Mouse (Mus musculus): Measurements from ENCODE around the gene Tmem208. TPM values are rescaled to one million over a fixed set of nuclear protein-coding genes. Genes with fewer than 3 reads are reported as not detected.
A peak's percentile ranks its signal among the peaks of the same experiment; 100 is the strongest.

The Tmem208 gene
- polyA plus RNA-seq, 1 experiment from 2014 or later: 121 TPM

GRCm38 (mm10) chr8:105332523-105332922, 6.4 kb downstream of the Tmem208 start:
- 64% methylated on average over 2 of the region's 2 CpGs for WGBS
- H3K4me3 ChIP-seq: no peak overlapping the region
- no peaks in the 10 kb centered on the region for H3K27me3 ChIP-seq
- no peak overlapping the region for H3K27ac ChIP-seq
- no peaks in the 10 kb centered on the region for H3K9me3 ChIP-seq
- H3K4me1 ChIP-seq: peaks cover under 1% of the 10 kb centered on the region
- ATAC-seq (ENCODE audit: insufficient number of reproducible peaks, insufficient read depth, low FRiP score, low TSS enrichment, low read depth): no peak
- H3K4me2 ChIP-seq: no peak overlapping the region
- no peak overlapping the region for H3K9ac ChIP-seq
- peaks cover 95% of the 10 kb centered on the region for H3K36me3 ChIP-seq

DNA sequence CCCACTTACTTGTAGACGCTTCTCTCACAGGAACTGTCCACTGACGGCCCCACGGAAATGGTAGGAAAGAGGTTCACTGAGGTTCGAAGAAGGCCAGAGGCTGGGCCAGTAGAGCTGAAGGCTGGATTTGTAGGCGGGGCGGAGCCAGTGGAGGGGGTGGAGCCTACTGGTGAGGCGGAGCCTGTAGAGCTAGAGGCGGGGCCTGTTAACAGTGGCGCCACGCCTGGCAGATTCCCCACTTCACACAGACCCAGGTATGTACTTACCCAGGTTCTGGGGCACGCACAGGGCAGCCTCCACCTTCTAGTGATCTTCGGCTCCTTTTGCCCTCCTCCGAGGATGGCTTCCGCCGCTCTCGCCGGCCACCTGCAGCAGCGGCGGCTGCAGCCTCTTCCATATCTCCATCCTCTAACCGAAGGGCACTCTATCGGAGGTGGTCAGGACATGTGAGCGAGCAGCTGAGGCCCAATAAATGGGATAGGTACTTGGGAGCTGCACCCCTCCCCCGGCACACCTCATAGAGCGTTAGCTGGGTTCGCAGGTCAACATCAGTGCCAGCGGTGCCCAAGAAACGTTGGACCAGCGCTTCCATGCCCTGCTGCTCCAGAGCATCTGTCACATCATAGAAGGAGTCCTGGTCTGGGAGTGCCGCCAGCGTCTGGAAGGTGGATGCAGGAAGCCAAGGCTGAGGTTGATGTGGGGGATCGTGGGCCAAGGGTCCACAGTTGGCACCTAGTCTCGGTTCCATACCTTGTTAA, 10.4 kb downstream of the Tmem208 start:
- 56% methylated on average over 32 of the region's 32 CpGs for WGBS
- H3K9me3 ChIP-seq: no peaks in the 10 kb centered on the region
- no peaks in the 10 kb centered on the region for H3K27me3 ChIP-seq
- H3K4me1 ChIP-seq: peaks cover 21% of the 10 kb centered on the region
- no peak overlapping the region for H3K4me3 ChIP-seq
- no peak overlapping the region for H3K9ac ChIP-seq
- no peak overlapping the region for H3K27ac ChIP-seq
- ATAC-seq (ENCODE audit: insufficient number of reproducible peaks, insufficient read depth, low FRiP score, low TSS enrichment, low read depth): no peak
- no peak overlapping the region for H3K4me2 ChIP-seq
- peaks cover 67% of the 10 kb centered on the region for H3K36me3 ChIP-seq

- Histone ChIP-seq H3K9ac (peak overlapping the region; percentile 41), H3K4me1 (peaks cover 22% of the 10 kb centered on the region), H3K27me3 (no peaks in the 10 kb centered on the region), H3K27ac (peak overlapping the region; percentile 73; the same call in 1 of the 2 replicates), H3K36me3 (peaks cover 45% of the 10 kb centered on the region), H3K4me2 (peak overlapping the region; percentile 24; the same call in 1 of the 2 replicates), H3K4me3 (no peak overlapping the region), H3K9me3 (no peaks in the 10 kb centered on the region)
- no peak for ATAC-seq (ENCODE audit: insufficient number of reproducible peaks, insufficient read depth, low FRiP score, low TSS enrichment, low read depth)
- WGBS: 22% methylated on average over 4 of the region's 4 CpGs
These were observed 12.8 kb downstream of the Tmem208 start for GRCm38 (mm10) chr8:105338992-105339391.

- WGBS: 80% methylated on average over 6 of the region's 6 CpGs
- no peak overlapping the region; the same call in 1 of the 2 replicates for H3K27ac ChIP-seq
- H3K9me3 ChIP-seq: no peaks in the 10 kb centered on the region
- H3K9ac ChIP-seq: no peak overlapping the region
- H3K4me2 ChIP-seq: no peak overlapping the region
- peaks cover 31% of the 10 kb centered on the region for H3K4me1 ChIP-seq
- H3K36me3 ChIP-seq: peaks cover 35% of the 10 kb centered on the region
- H3K4me3 ChIP-seq: no peak overlapping the region
- no peaks in the 10 kb centered on the region for H3K27me3 ChIP-seq
- no peak for ATAC-seq (ENCODE audit: insufficient number of reproducible peaks, insufficient read depth, low FRiP score, low TSS enrichment, low read depth)
These were observed 13.9 kb downstream of the Tmem208 start for GRCm38 (mm10) chr8:105339886-105340635.

- peaks cover 45% of the 10 kb centered on the region for H3K4me1 ChIP-seq
- no peaks in the 10 kb centered on the region for H3K9me3 ChIP-seq
- H3K27me3 ChIP-seq: no peaks in the 10 kb centered on the region
- WGBS: 33% methylated on average over 8 of the region's 8 CpGs
- no peak overlapping the region for H3K4me3 ChIP-seq
- ATAC-seq (ENCODE audit: insufficient number of reproducible peaks, insufficient read depth, low FRiP score, low TSS enrichment, low read depth): no peak
- 0 out of 2 replicates have a peak overlapping the region, but pooled peaks have one; percentile 21 for H3K9ac ChIP-seq
- no peak overlapping the region; the same call in 1 of the 2 replicates for H3K27ac ChIP-seq
- peaks cover 21% of the 10 kb centered on the region for H3K36me3 ChIP-seq
- H3K4me2 ChIP-seq: no peak overlapping the region
These were observed 15.2 kb downstream of the Tmem208 start for GRCm38 (mm10) chr8:105341399-105341798.

GRCm38 (mm10) chr8:105342768-105343167, 16.6 kb downstream of the Tmem208 start:
- H3K9ac ChIP-seq: no peak overlapping the region
- WGBS: 71% methylated on average over 4 of the region's 4 CpGs
- ATAC-seq (ENCODE audit: insufficient number of reproducible peaks, insufficient read depth, low FRiP score, low TSS enrichment, low read depth): no peak
- no peaks in the 10 kb centered on the region for H3K27me3 ChIP-seq
- no peak overlapping the region for H3K4me2 ChIP-seq
- H3K36me3 ChIP-seq: peaks cover 8% of the 10 kb centered on the region
- no peaks in the 10 kb centered on the region for H3K9me3 ChIP-seq
- no peak overlapping the region for H3K4me3 ChIP-seq
- H3K4me1 ChIP-seq: peaks cover 49% of the 10 kb centered on the region
- H3K27ac ChIP-seq: no peak overlapping the region

- Histone ChIP-seq H3K4me3 (no peak overlapping the region), H3K4me1 (peaks cover 42% of the 10 kb centered on the region), H3K4me2 (no peak overlapping the region), H3K27me3 (no peaks in the 10 kb centered on the region; the same call in 1 of the 2 replicates), H3K9ac (0 out of 2 replicates have a peak overlapping the region, but pooled peaks have one; percentile 2), H3K27ac (no peak overlapping the region), H3K9me3 (no peaks in the 10 kb centered on the region), H3K36me3 (0 out of 2 replicates have a peak, but pooled peaks cover 4% of the 10 kb centered on the region)
- WGBS: 65% methylated on average over 8 of the region's 8 CpGs
- no peak for ATAC-seq (ENCODE audit: insufficient number of reproducible peaks, insufficient read depth, low FRiP score, low TSS enrichment, low read depth)
These were observed 17.8 kb downstream of the Tmem208 start for GRCm38 (mm10) chr8:105343791-105344574.

GRCm38 (mm10) chr8:105345061-105345975, 19.2 kb downstream of the Tmem208 start:
- Histone ChIP-seq H3K9me3 (no peaks in the 10 kb centered on the region), H3K4me1 (peaks cover 46% of the 10 kb centered on the region), H3K27ac (peak overlapping the region; percentile 22; the same call in 1 of the 2 replicates), H3K4me2 (peak overlapping the region; percentile 95), H3K36me3 (0 out of 2 replicates have a peak, but pooled peaks cover 4% of the 10 kb centered on the region), H3K27me3 (peaks cover 9% of the 10 kb centered on the region; the same call in 1 of the 2 replicates), H3K9ac (0 out of 2 replicates have a peak overlapping the region, but pooled peaks have one; percentile 11), H3K4me3 (no peak overlapping the region)
- WGBS: 39% methylated on average over 7 of the region's 7 CpGs
- no peak for ATAC-seq (ENCODE audit: insufficient number of reproducible peaks, insufficient read depth, low FRiP score, low TSS enrichment, low read depth)

- no peak; the same call in 1 of the 2 replicates for ATAC-seq (ENCODE audit: insufficient number of reproducible peaks, insufficient read depth, low FRiP score, low TSS enrichment, low read depth)
- WGBS: 2% methylated on average over 34 of the region's 34 CpGs
- peak overlapping the region; percentile 82 for H3K9ac ChIP-seq
- H3K27me3 ChIP-seq: peaks cover 13% of the 10 kb centered on the region; the same call in 1 of the 2 replicates
- H3K4me3 ChIP-seq: peak overlapping the region; percentile 73
- peak overlapping the region; percentile 95 for H3K4me2 ChIP-seq
- H3K4me1 ChIP-seq: peaks cover 46% of the 10 kb centered on the region
- H3K36me3 ChIP-seq: no peaks in the 10 kb centered on the region
- H3K27ac ChIP-seq: peak overlapping the region; percentile 86
- no peaks in the 10 kb centered on the region for H3K9me3 ChIP-seq
These were observed 20.7 kb downstream of the Tmem208 start for GRCm38 (mm10) chr8:105346611-105347427.
